Mouse (Mus musculus) testis, postnatal 14 days (tissue): ENCODE data around the gene Snx32.
A peak's percentile ranks its signal among the peaks of the same experiment; 100 is the strongest.

ENCODE experiments used
- DNase-seq: peaks from one replicate; pipeline ENCODE4 v3.0.0; 2021; ENCODE audit warnings: low spot score

Snx32 gene

GRCm38 (mm10) chr19:5457746-5458442 is 52.4 kb downstream of the Snx32 start, which contains the start of gene Ccdc85b:
Gene Ccdc85b, minus strand, starts transcription at chr19:5457894.
- no peak for DNase-seq

- DNase-seq: peak; percentile 94
Measured at GRCm38 (mm10) chr19:5456922-5457745, 53.2 kb downstream of the Snx32 start.

GRCm38 (mm10) chr19:5456241-5456921 is 54.0 kb downstream of the Snx32 start:
- no peak for DNase-seq

- DNase-seq: no peak
Measured at GRCm38 (mm10) chr19:5455568-5455967, 54.8 kb downstream of the Snx32 start.

GRCm38 (mm10) chr19:5455037-5455436 is 55.3 kb downstream of the Snx32 start:
- DNase-seq: no peak

- no peak for DNase-seq
Measured at GRCm38 (mm10) chr19:5451766-5452165, 58.6 kb downstream of the Snx32 start.

GRCm38 (mm10) chr19:5449673-5450072 is 60.7 kb downstream of the Snx32 start:
- no peak for DNase-seq

- DNase-seq: no peak
Measured at GRCm38 (mm10) chr19:5448354-5449150, 61.8 kb downstream of the Snx32 start.

GRCm38 (mm10) chr19:5447515-5448353 is 62.6 kb downstream of the Snx32 start, which contains the start of gene Fosl1:
Gene Fosl1, plus strand, starts transcription at chr19:5447547.
- DNase-seq: peak; percentile 76

GRCm38 (mm10) chr19:5445747-5446146 is 64.6 kb downstream of the Snx32 start:
- DNase-seq: no peak

- no peak for DNase-seq
Measured at GRCm38 (mm10) chr19:5444954-5445353, 65.4 kb downstream of the Snx32 start.

GRCm38 (mm10) chr19:5444371-5444908 is 65.9 kb downstream of the Snx32 start:
- DNase-seq: no peak
